Mouse (Mus musculus) cerebellum, postnatal 10 days (tissue): ENCODE data around the gene Lrig2.

Experiments
- DNase-seq, 2 experiments: peaks; one replicate each; pipeline ENCODE4 v3.0.0; 2021; ENCODE audit warnings: mixed read lengths in 2 of 2

The Lrig2 gene

DNA sequence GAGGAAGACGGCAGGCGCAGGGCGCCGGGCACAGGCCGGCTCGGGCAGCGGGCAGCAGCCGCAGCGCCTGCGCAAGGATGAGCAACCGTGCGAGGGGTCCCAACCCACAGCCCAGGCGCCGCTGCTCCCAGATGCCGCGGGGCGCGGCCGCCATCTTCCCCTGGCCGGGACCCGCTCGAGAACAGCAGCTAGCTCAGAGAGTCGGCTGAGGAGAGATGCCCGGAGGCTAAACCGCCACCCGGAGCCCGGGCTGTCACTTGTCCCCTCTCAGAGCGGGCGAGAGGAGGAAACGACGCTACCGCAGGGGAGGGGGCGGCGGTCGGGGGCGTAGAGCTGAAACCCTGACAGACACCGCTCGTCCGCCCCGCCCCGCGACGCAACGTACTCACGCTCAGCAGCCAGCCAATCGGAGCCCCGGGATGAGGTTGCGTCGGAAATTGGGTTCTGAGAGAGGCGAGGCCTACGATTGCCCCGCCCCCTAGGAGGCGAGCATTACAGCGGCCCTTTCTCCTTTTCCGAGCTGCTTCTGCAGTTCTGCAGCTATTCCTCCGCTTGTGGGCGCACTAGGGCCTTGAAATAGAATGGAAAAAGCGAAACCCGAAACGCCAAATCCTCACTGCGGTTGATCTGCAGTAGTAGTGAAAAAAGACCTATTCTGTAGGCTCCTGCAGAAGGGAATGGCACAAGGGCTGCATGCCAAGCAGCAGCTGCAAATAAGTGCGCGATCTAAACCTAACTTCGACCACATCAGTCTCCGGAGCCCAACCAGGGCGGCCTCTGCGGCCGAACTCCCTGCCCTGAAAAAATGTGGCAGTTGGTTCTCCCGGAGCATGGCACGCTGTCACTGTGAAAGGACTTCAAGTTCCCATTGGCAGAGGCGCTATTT lies at the start of gene Lrig2:
TSS of gene Lrig2 (minus strand) at position 381 of the 886 bp plus-strand sequence.
- peak; percentile 99 for DNase-seq

GRCm38 (mm10) chr3:104556624-104557023 lies 44.9 kb upstream of the Lrig2 start:
- no peak for DNase-seq

- no peak for DNase-seq
Measured at GRCm38 (mm10) chr3:104550594-104550993, 38.9 kb upstream of the Lrig2 start.

GRCm38 (mm10) chr3:104548367-104549087 lies 36.8 kb upstream of the Lrig2 start:
- DNase-seq, result no peak

GRCm38 (mm10) chr3:104543825-104544224 lies 32.1 kb upstream of the Lrig2 start:
- peak in 1 of 2 experiments; percentile 16 for DNase-seq

DNA sequence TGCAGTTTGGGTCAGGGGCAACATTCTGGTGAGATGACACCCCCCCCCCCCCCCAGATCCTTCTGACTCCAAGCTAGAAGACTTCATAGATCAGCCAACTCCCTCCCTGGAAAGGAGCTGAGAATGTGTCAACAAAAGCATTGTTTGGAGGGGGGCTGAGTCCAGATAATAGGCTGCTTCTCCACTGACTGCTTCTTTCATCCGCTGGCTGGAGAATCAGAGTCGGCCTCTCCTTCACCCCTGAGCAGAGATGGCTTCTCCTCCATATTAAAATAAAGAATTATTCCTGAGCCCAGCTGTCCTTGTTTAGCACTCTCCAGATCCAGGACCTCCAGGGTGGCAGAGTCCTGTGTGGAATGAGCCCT lies 30.3 kb upstream of the Lrig2 start:
- DNase-seq, result no peak

- peak; percentile 88 for DNase-seq
Measured at GRCm38 (mm10) chr3:104541139-104542064, 29.7 kb upstream of the Lrig2 start.

GRCm38 (mm10) chr3:104540480-104541138 lies 28.9 kb upstream of the Lrig2 start:
- no peak for DNase-seq

DNA sequence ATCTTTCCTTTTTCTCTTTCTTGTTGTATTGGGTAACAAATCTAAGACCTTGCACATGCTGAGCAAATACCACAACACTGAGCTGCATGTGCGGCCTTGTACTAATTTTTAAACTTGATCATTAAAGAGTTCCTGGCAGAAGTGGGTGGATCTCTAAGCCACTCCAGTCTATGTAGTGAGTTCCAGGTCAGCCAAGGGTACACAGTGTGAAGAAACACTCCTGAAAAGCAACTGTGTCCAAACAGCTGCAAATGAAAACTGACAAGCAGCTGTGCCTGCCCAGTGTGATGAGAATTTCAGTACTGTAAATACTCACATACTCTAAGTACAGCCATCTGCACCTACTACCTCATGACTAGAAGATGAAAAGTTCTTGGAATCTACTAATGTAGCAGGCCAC lies 21.5 kb upstream of the Lrig2 start:
- no peak for DNase-seq

GRCm38 (mm10) chr3:104526115-104526882 lies 14.6 kb upstream of the Lrig2 start:
- DNase-seq, result no peak

DNA sequence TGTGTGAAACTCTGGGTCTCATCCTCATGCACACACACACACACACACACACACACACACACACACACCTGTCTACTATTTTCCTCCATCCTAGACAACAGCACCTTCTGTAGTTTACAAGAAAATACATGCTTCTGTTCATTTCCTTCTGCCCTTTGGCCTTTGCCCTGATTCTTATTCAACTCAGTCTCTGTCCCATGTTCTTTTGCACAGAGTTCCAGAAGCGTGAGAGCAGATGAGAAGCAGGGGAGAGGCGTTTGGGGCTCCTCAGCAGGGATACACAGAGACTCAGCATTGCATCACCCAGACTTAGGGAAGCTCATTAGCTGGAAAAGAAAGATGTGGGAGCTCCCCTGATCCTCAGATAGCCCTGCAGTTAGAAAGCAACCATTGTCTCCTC lies 13.8 kb upstream of the Lrig2 start:
- DNase-seq, result no peak

DNA sequence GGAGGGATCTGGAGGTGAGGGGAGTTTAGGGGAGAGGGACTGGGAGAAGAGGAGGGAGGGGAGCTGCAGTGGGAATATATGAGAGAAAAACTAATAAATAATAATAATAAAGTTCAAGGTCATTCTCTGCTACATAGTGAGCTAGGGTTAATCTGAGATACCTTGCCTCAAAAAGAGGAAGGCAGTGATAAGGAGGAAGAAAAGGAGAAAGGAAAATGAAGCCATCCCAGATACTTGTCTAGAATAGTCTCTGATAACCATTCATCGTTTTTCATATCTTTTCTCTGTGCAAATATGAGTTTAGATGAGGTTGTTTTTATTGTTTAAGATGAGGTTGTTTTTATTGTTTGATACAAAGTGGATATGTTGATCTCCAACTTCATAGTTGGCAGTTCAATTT lies 13.3 kb upstream of the Lrig2 start:
- DNase-seq, result no peak

GRCm38 (mm10) chr3:104523333-104523871 lies 11.7 kb upstream of the Lrig2 start:
- DNase-seq, result peak; percentile 19 to 30

DNA sequence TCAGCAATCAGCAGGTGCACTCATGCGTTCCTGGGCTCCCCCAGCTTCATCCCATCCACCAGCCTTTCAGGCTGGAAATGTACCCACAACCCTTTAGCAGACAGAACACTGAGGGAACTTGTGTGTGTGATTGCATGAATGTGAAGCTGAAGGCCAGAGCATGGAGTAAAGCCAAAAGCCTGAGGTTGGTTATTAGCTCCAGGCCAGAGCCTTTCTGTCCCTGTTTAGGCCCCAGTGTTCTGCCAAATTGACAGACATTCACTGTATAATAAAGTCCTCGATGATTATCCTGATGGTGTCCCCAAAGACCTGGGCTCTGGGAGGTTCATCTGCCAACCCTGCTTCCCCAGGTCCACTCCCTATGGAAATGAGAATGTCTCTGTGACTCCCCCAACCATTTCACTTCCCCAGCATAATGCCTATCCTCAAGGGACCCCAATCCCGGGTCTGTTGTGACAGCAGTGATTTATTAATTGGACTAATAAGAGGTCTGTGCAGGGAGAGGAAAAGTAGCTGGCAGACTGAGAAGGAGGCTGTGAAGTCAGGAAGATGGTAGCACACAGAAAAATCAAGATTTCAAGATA lies 9.7 kb upstream of the Lrig2 start:
- DNase-seq, result no peak

DNA sequence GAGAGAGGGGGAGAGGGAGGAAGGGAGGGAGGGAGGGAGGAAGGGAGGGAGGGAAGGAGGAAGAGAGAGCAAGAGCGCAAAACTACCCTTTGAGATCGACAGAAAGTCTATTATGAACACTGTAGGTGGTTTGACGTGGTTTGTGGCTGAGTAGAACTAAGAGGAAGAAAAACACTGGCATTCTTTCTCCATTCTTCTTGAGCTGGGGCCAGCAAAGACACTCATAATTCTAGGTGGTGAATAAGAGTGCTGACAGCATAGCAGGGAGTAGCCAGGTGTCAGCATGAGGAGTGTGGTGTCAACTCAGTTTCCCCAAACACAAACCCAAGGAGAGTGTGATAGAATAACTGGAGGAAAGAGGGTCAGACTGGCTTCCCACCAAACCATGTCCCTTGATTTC lies 8.8 kb upstream of the Lrig2 start:
- no peak for DNase-seq

- DNase-seq, result no peak
Measured at GRCm38 (mm10) chr3:104518931-104519330, 7.2 kb upstream of the Lrig2 start.

GRCm38 (mm10) chr3:104518411-104518810 lies 6.7 kb upstream of the Lrig2 start:
- no peak for DNase-seq

- DNase-seq, result no peak
Measured at GRCm38 (mm10) chr3:104517161-104517560, 5.4 kb upstream of the Lrig2 start.

DNA sequence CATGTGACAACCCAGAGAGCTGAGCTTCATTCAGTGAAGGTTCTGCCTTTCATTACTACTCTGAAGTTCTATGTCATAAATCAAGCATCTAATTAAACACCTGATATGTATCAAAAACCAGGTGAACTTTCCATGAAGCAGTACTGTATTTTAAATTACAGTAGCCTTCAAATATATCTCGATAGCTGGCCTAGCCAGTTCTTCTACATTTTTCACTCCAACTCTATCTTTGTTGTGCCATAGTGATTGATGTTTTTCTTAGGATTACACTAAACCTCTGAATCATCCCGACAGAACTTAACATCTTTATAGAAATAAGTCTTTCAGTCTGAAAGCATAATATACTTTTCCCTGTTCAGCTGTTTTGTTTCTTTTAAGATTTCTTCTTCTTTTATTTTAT lies 2.8 kb upstream of the Lrig2 start:
- no peak for DNase-seq

- DNase-seq, result no peak
Measured at GRCm38 (mm10) chr3:104512424-104512748, 668 bp upstream of the Lrig2 start.

DNA sequence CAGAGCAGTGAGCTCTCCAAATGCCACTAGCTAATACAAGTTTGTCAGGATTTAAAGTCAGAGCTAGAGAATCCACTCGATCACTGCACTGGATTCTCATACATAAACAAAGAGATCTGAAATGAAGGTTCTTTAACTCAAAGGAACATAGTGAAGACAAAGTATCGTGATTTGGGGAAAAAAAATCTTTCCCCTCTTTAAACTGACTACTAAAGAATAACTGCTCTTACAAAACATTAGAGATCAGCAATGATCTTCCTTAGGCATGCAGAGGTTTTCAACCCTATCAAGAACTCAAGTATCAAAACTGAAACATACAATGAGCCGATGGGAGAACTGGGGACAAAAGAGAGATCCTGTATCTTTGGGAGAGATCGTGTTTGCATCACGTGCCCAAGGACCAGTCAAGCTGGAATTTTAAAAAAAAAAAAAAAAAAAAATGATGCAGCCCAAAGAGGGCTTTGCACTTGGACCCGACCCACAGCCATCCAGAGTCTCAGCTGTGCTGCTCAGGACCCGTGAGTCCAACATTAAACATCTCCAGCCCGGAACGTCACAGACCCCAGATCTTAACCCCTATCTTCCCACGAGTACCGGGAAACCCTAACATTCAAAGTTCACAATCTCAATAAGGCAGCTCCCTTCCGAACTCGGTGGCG lies 818 bp downstream of the Lrig2 start:
- DNase-seq, result no peak
